Mouse (Mus musculus) embryonic fibroblast, embryonic 13.5 days (primary cell): ENCODE data around the gene Arhgap42.

ENCODE experiments used
- CTCF ChIP-seq: IDR thresholded peaks from 2 replicates; pipeline ENCODE4 v1.5.1; 2011; ENCODE audit warnings: mild to moderate bottlenecking, control low read depth, low read length, moderate library complexity, borderline replicate concordance; ENCODE audit not compliant: insufficient read depth
- POLR2A ChIP-seq: IDR thresholded peaks from 2 replicates; pipeline ENCODE4 v1.6.1; 2011; ENCODE audit warnings: low read depth, mild to moderate bottlenecking, control low read depth, low read length, moderate library complexity

DNA sequence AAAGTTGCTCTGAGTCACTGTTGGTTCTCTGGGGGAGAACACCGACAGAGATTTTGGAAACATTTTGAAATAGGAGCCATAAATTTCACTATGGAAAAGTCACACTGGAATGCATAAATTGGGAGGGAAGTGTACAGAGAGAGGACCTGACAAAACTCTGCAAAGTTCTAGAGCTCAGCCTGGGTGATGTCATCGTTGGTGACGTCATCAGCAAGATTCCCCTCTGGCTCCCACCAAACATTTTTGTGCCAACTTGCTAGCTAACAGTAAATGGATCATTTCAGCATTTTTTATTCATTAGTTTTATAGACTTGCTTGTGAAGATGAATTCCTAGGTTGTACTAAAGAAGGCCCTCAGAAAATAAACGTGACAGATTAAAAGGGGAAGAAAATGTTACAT is 137.8 kb downstream of the Arhgap42 start:
- no peak for TF ChIP-seq CTCF
- no peak for TF ChIP-seq POLR2A
